Mouse (Mus musculus): ENCODE measurements at regions not wholly inside any gene's neighbourhood (a gene's known extent, or its start where the extent isn't known, plus 50 kb on each side); places are given as distances from the start of the nearest gene placed in this dataset.

DNA sequence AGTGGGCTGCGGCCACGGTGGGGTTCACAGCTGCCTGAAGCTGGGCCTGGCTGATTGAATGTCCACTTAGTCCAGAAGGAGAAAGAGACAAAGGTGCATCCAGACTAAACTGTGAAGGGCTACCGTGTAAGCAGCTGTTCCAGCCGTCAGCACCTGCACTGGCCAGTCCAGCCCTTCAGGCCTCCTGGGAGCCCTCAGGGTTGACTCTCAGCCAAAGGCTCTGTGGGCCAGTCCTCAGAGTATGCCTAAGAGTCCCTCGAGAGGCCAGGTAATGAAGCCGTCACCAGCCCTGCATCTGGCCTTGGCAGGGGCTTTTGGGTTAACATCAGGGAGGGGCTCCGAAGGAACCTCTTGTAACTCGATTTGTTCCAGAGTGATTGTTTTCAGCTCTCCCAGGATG, 187.4 kb downstream of the Gpd2 start:
- DNase-seq (ENCODE audit: low read depth, low spot score), result no peak

GRCm38 (mm10) chr2:57425439-57425838, 188.0 kb downstream of the Gpd2 start:
- DNase-seq (ENCODE audit: low read depth, low spot score), result no peak

DNA sequence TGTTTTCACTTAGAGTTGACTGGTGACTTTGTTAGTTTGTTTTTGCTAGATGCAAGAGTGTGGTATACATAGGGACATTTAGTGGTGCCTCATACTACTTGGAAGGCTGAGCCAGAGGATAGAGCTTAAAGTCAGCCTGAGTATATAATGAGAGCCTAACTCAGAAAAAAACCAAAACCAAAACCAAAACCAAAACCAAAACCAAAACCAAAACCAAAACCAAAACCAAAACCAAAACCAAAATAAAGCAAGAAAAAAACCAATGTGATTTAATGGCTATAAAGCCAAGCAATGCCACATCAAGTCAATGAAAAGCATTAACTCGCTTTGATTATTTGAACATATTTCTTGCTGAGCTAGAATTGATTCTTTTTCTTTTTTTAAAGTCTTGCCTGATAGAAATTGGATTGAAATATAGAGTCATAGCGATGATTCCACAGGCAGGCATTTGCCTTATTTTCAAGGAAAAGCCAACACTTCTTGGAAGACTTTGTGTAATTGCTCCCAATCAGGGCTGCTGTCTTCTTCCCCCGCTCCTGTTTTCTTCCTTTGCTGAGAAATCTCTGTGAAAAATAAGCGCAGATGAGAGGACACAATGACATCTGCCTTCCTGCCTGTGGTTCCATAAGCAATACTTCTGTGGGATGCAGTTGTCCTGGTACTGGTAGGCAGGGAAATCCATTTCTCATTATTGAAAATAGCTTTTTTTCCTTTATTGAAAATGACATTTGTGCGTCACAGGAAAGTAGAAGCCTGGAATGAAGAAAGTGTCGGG, 213.7 kb downstream of the Gpd2 start:
- no peak for DNase-seq (ENCODE audit: low read depth, low spot score)

DNA sequence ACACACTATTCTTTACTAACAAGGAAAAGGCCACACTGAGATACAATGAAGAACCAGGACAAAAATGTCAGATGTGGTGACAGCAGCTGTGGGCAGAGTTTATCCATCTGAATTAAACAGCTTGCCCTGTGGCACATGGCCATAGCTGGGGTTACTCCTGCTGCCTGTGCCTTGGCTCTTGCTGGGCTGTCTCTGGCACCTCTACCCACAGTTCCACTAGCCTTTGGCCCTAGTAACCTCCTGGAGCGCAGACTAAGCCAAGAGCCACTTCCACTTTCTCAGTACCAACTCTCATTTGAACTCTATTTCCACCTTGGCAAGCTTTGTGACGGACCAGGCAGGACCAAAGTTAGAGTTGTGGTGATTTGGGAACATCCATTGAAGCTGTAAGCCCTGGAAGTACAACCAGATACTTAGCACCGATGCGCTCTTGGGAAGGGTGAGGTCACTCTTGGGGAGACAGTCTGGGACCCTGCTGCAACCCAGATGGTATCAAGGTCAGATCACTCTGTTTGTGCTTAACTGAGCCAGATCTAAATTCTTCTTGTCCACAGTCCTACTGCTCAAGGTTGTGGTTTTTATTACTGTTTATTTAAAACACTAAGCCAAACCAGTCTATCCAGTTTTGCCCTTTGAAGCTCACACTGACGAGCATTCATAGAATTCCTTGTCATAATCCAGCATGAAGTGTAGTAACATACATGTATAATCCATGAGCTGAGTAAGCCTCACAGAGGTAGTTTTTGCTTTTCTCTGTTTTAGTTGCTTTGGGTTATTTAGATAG, 216.7 kb downstream of the Gpd2 start:
- no peak for DNase-seq (ENCODE audit: low read depth, low spot score)

GRCm38 (mm10) chr2:57459901-57460300, 222.5 kb downstream of the Gpd2 start:
- DNase-seq (ENCODE audit: low read depth, low spot score), result no peak

DNA sequence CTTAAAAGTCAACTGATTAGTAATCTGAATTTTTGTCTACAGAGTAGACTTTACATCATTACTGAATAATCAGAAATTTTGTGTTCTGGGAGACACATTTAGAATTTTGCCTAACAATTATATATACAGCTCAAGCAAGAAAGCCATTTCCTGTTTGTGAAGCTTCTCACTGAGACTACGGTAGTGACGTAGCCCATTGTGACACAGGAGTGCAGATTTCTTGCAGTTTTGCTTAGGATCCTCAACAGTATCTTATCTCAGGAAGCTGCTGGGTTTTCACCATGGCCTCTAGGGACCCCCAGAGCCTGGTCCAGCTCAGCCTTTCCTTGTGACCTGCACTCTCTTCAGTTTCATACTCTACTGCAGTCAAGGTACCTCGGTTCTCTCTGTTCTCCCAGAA, 236.4 kb downstream of the Gpd2 start:
- no peak for DNase-seq (ENCODE audit: low read depth, low spot score)

GRCm38 (mm10) chr2:57492116-57492515, 254.7 kb downstream of the Gpd2 start:
- DNase-seq (ENCODE audit: low read depth, low spot score), result no peak

DNA sequence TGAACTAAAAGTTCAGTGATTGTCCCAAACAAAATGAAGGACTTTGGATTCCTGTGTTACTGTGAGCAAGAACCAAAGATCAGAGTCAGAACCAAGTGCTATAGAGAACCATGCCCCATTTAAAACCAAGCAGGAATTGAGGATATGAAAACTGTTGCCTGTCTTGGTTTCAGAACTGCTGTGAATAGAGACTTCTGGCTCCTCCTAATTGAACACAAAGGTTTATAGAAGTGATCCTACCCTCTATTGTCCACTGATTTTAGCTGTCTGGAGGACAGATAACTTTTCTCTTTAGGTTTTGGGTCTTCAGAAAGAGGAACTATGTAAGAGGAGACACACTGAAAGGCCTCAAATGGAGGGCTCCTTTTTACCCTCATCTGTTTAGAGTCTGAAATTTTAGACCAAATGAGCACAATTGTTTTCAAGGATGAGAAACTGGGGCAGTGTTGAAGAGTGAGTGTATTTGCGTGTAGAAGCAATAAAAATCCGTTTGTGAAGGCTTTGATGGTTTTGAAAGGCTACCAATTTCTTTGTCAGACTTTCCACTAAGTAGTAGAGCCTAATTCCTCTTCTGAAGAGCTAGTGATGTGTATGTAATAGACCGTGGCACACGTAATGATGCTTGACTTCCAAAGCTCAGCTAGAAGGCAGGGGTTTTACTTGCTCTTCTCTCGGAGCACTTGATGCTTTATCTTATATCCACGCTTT, 255.6 kb downstream of the Gpd2 start:
- no peak for DNase-seq (ENCODE audit: low read depth, low spot score)

DNA sequence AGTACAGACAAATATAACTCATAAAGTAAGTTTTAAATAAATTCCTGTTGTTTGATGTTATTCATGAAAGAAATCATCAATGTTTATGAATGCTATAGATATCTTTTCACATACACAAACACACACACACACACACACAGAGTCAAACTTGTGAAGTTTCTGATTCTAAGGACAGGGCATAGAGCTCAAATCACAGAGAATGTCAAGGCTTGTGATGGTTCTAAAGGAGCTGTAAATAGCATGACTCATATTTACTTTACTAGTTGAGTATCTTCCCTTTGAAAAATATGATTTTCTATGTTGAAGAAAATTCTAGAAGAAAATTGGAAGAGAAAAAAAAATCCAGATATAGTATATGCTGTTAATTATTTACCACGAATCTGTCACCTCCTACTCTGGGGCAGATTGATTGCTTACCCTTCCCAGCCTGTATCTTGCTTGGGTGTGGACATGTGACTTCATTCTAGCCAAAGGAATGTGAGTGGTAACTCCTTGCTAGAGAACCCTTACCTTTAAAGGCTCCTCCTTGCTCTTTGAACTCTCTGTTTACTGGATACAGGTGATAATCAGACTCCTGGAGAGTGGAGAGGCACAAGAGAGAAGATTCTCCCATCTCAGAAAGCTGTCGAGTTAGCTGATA, 259.0 kb downstream of the Gpd2 start:
- DNase-seq (ENCODE audit: low read depth, low spot score), result no peak

GRCm38 (mm10) chr2:57497933-57498332, 260.5 kb downstream of the Gpd2 start:
- DNase-seq (ENCODE audit: low read depth, low spot score), result no peak

DNA sequence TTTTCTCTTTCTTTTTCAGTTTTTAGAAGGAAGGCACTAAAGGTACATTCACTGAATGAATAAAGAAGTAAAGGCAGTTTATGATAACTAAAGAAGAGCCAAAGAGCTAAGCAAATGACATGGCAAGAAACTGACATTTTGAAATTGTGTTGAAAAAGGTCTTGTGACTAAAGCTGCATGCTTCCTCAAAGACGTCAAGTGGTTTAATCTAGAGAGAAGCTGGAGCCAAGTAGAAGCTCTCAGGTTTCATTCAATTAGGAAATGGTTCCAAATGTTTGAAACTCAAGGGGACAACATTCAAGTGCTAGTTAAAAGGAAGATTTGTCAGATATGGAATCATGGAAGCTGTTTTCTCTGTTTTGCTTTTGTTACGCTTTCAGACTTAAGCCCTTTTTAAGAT, 267.2 kb downstream of the Gpd2 start:
- DNase-seq (ENCODE audit: low read depth, low spot score), result no peak

DNA sequence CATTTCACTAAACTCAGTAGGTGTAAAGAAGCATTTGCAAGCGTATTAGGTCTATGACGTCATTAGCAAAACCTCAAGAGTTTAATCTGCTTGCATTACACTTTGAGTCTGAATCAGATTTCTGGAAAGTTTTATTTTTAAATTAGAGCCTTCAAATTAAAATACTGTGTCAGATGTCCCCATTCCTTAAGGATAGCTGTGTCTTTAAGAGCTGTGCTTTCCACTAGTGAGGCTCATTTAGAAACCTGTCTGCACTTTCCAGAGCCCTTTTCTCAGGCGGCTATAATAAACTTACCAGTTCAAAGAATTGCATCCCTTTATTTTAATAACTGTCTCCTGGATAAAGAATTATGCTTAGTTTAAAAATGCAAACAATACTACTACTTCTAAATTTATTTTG, 285.0 kb downstream of the Gpd2 start:
- no peak for DNase-seq (ENCODE audit: low read depth, low spot score)

DNA sequence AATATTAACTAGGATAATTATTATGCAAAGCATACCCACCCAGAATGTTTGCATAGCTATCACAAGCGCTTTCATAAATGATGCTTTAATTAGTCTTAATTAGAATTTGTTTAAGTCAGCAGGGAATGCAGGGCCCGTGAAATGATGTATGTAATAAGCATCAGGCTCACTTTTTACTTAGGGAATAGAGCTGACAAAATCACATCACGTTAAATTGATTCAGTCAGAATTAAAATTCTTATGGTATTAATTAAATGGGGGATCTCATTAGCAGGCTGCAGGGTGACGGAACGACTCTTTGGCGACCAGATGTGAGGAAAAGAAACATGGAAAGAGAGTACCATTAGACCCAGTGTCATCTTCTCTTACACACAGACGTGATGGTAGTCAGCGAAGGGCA, 285.5 kb downstream of the Gpd2 start:
- DNase-seq (ENCODE audit: low read depth, low spot score), result no peak

DNA sequence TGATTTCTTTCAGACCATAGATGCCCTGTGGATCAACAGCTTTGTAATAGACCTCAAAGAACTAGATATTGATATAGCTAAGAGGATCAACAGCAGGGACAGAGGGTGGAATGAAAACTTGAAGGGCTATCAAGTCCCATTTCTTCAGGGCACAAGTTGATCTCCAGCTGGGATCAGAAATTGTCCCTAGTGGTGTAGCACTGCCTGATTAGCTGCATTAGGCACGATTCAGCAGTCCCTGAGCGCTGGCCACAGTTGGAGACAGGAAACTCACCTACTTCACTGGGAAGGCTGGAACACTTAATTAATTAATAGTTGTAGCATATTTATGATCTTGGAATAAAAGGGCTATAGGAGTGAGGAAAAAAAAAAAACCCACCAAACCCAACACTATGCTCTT, 290.5 kb downstream of the Gpd2 start:
- peak; percentile 16 for DNase-seq (ENCODE audit: low read depth, low spot score)

DNA sequence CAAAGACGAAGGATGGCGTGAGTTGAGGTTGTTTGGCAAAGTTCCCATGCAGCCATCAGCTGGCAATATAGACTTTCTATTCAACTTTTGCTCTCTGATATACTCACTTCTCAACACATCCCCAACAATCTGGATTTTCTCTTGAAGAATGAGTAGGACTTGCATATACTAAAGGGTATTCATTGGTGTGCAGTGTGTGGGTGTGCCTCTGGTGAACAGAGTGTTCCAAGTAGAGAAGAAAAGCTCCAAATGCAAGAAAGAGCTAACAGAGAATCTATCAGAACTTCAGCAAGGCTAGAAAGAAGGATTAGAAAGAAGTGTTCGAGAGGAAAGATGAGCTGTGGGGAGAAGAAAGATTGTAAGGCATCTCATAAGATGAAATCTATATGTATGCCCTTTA, 302.4 kb downstream of the Gpd2 start:
- DNase-seq (ENCODE audit: low read depth, low spot score), result no peak

DNA sequence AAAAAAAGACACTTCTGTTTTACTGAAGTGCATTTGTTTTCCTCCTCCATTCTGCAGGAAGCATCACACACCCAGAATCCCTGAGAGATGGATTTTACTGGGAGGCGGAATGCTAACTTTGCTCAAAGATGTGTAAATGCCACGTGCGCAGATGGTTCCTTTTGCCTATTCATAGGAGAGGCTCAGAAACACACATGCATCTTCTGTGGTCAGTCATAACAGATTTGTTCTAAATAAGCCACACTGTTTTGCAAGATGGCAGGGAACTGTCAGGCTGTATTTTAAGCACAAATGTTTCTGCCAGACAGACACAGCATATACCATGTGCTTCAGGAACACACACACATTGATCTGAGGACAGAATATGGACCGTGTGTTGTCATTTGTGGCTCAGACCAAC, 327.8 kb downstream of the Gpd2 start:
- no peak for DNase-seq (ENCODE audit: low read depth, low spot score)

GRCm38 (mm10) chr2:57566103-57566502, 328.7 kb downstream of the Gpd2 start:
- no peak for DNase-seq (ENCODE audit: low read depth, low spot score)

DNA sequence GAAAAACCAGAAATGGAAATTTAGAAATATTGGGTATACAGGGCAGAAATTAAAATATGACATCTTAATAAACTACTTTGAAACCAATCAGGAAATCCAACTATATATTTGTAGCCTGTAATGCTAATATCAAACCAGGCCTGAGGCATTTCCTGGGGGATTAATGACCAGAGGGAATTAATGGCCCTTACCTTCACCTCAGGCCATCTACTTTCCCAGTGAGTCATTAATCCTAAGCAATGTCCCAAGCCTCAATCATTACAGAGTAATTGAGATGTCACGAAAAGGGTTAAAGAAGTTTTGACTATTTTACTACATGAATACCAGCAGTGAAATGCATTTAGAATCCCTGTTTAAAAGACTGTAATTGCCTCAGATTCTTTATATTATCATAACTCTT, 329.7 kb downstream of the Gpd2 start:
- DNase-seq (ENCODE audit: low read depth, low spot score), result no peak

- no peak for DNase-seq (ENCODE audit: low read depth, low spot score)
Observed at GRCm38 (mm10) chr2:57587065-57587464, 349.6 kb downstream of the Gpd2 start.

DNA sequence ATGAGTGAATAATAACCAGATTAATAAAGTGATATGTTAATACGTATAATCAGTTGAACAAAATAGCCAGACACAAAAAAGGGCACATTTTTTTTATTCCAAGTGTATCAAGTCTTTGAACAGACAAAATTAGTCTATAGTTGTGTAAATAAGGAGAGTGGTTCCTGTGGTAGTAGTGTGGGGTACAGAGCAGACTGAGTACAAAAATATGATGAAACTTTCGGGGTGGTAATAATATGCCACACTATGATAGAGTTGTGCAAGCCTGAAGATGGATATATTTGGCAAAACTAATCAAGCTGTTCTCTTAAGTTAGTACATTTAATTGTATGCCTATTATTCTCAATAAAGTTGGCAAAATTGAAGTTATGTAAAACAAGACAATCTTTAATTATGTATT, 356.1 kb downstream of the Gpd2 start:
- no peak for DNase-seq (ENCODE audit: low read depth, low spot score)

- DNase-seq (ENCODE audit: low read depth, low spot score), result peak; percentile 62
Observed at GRCm38 (mm10) chr2:57597694-57598358, 360.4 kb downstream of the Gpd2 start.

- no peak for DNase-seq (ENCODE audit: low read depth, low spot score)
Observed at GRCm38 (mm10) chr2:57611599-57611998, 374.2 kb downstream of the Gpd2 start.
